Mouse (Mus musculus): ENCODE measurements around the gene Gbx1.

DNA sequence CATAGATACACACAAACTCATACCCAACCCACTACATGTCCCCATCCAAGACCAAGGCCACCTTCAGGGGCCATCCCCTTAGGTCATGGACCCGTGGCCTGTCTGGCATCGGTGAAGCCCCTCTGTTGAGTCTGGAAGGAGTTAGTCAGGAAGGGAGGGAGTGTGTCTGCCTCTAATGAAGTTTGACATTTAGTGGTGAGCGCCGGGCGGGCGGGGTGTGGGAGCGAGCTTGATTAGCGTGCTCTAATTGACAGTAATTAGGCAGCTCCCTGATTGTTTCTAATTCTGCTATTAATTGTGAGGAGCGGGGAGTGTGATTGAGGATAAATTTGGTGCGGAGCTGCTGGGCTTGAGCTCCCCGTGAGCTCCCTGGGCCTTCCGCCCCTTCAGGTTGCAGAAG, 29.5 kb downstream of the Gbx1 start:
- no peak for TF ChIP-seq CTCF (IDR thresholded peaks at IDR 0.05; ENCODE audit: low read depth)
- no peak for TF ChIP-seq EP300 (IDR thresholded peaks at IDR 0.05; ENCODE audit: low read depth)
